Mouse (Mus musculus) gastrocnemius, postnatal 10 days (tissue): ENCODE measurements at regions not wholly inside any gene's neighbourhood (a gene's known extent, or its start where the extent isn't known, plus 50 kb on each side); places are given as distances from the start of the nearest gene placed in this dataset.

Source experiments
- DNase-seq: peaks from one replicate; pipeline ENCODE4 v3.0.0; 2021; ENCODE audit warnings: mixed read lengths

GRCm38 (mm10) chr5:133676791-133677450 is 422.6 kb upstream of the Castor2 start:
- DNase-seq = no peak

DNA sequence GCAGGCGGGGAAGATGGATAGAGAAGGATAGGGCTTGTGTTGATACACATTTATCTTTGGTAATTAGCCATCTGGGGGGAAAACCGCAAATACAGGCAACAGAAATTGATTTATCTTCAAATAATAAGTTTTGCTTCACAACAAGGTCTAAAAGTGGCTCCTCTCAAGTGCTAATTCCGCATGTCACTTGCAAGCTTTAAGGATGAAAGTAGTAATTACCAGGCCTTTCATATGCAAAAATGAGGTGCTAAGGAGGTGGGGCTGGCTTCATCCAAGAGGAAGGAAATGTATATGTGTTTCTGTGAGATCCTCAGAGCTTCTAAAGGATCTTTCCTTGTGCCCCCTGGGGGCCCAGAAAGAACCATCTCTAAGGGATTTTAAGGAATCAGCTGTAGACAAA is 423.9 kb upstream of the Castor2 start:
- no peak for DNase-seq

DNA sequence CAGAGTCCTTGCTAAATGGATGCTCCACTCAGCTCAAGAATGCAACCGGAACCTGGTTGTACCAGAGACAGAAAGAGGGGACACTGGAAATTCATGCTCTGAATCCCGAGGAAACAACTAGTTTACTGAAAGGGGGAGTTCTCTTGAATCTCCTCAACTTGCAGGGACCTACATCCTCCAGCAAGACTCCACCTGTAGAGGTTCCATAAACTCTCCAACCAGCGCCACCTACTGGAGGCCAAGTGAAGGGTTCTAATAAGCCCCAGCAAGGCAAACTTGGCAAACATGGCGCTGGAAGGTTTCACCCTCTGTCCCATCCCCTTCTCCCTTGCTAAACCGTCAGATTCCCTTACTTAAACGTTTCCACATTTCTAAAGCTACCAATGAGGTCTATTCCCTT is 433.0 kb upstream of the Castor2 start:
- DNase-seq = peak; percentile 61

GRCm38 (mm10) chr5:133662474-133663256 is 436.8 kb upstream of the Castor2 start:
- DNase-seq = no peak

DNA sequence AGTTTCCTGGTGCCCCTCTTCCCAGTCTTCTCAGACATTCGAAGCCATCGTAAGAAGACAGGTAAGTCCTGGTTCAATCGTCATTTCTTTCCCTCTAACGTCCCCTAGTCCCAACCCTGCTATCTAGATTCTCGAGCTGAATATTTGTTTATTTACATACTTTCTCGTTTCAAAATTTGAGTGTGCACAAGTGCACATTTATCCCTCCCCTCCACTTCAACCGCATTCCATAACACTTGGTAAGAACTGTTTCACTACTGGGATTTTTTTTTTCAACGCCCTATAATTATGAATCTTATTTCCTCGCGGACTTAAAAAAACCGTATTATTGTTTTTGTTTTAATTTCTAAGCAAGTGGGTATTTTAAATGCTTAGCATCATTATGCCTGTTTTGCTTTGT is 439.2 kb upstream of the Castor2 start:
- DNase-seq = no peak

- no peak for DNase-seq
Observed at GRCm38 (mm10) chr5:133656837-133657236, 442.7 kb upstream of the Castor2 start.

GRCm38 (mm10) chr5:133653431-133653830 is 446.1 kb upstream of the Castor2 start:
- DNase-seq = no peak

- DNase-seq = no peak
Observed at GRCm38 (mm10) chr5:133650246-133650645, 449.3 kb upstream of the Castor2 start.

GRCm38 (mm10) chr5:133645696-133646195 is 453.8 kb upstream of the Castor2 start:
- no peak for DNase-seq

GRCm38 (mm10) chr5:133643326-133643725 is 456.2 kb upstream of the Castor2 start:
- DNase-seq = no peak

DNA sequence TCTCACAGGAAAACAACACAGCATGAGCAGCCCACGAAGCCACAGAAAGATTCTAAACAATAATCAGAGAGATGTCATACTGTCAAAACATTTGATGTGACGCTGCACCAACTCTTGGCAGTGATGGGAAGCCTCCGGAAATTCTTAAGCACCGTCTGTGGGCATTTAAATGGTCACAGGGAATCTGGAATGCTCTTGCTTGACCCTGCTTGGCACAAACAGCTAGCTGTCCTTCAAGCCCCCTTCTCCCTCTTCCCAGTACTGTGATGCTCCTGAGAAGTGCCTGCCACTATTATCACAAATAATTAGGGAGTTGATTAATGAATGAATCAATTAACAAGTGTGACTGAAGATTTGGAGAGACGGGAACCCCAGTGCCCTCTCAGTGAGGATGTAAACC is 465.0 kb upstream of the Castor2 start:
- DNase-seq = no peak

DNA sequence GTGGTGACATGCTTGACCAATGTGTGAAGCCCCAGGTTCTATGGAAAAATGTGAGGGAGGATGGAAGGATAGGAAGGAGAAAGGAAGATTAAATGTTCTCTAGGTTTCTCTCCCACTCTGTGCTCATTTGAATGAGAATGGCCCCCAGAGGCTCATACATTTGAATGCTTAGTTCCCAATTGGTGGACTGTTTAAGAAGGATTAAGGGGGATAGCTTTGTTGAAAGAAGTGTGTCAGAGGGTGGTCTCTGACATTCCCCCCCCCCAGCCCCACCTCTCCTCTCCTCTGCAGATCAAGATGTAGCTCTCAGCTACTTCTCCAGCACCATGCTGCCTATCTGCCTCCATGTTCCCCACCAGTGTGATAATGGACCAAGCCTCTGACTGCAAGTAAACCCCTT is 467.7 kb upstream of the Castor2 start:
- no peak for DNase-seq

GRCm38 (mm10) chr5:133619347-133619746 is 480.2 kb upstream of the Castor2 start:
- DNase-seq = no peak

GRCm38 (mm10) chr5:133601241-133601739 is 498.2 kb upstream of the Castor2 start:
- no peak for DNase-seq

- DNase-seq = peak; percentile 13
Observed at GRCm38 (mm10) chr5:133600630-133601029, 498.9 kb upstream of the Castor2 start.

- DNase-seq = no peak
Observed at GRCm38 (mm10) chr5:133598105-133598504, 501.4 kb upstream of the Castor2 start.

DNA sequence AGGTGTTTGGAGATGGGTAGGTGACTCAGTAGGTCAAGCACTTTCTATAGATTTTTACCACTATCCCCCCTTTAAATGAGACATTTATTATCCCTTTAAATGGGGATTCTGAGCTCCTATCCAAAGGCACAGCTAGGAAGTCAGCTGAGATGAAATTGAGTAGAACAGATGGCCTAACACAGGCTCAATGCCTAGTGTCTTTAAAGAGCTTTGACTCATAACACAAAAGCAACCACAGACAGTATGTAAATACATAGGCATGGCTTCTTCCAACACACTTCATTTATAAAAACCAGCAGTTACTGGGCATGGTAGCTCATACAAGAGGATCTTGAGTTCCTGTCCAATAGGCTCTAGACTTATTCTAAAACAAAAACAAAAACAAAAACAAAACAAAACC is 513.0 kb upstream of the Castor2 start:
- DNase-seq = no peak

- DNase-seq = peak; percentile 55
Observed at GRCm38 (mm10) chr5:133585181-133585580, 514.3 kb upstream of the Castor2 start.

DNA sequence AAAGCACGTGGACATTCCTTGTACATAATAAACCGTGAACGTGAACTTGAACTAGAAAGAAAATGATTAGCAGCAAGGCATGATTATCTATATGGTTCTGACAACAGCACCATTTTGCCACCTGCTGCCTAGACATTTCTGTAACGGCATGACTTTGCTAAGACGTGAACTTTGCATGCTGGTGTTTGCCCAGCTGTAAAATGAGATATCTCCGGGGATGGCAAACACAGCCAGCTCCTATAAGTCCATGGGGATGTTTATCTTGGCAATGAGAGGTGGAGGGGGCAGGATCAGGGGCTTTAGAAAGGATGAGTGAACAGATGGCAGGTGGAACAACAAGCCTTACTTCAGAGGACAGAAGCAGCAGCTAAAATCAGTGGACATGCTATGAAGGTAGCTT is 522.9 kb upstream of the Castor2 start:
- no peak for DNase-seq

- no peak for DNase-seq
Observed at GRCm38 (mm10) chr5:133569096-133569495, 530.4 kb upstream of the Castor2 start.

DNA sequence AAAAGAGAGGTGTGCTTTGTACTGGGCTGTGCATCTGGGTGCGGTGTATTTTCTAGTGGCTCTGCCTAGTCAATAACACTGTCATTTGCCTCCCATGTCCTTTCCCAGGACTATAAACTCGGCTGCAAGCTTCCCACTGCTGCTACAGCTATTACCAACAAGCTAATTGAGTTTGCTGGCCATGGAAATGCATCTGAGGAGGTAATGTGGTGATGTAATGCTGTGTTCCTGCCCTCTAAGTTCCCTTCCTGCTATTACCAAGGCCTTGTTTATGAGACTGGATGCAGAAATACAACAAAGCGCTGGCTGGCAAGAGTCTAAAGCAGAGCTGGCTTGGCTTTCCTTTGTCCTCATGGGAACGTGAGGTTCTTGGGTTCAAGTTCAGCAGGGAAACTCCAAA is 533.0 kb upstream of the Castor2 start:
- no peak for DNase-seq

DNA sequence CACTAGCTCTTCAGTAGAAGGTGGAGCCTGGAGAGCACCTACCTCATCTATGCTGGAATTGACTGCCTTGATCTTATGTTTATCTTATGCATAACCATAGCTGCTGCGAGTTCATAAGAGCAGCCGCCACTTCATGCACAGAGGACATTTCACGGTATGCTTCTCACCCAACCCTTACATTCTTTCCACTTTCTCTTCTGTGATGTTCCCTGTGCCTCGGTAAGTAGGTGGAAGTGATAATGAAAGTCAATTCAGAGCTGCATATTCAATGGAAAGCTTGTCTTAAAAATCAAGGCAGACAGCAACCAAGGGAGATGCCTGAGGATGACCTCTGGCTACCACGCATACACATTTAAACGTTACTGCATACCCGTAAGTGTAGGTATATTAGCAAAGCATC is 548.9 kb upstream of the Castor2 start:
- no peak for DNase-seq

GRCm38 (mm10) chr5:133542217-133542616 is 557.3 kb upstream of the Castor2 start:
- no peak for DNase-seq

- DNase-seq = no peak
Observed at GRCm38 (mm10) chr5:133532678-133533077, 566.8 kb upstream of the Castor2 start.
